Comparison of ENCODE assay signal across 10 mouse cellular contexts in genomic region chr3:84059676-84060075, GRCm38 (mm10). TPM values are rescaled to one million over a fixed set of nuclear protein-coding genes. Genes with fewer than 3 reads are reported as not detected.
DNase-seq lines count a peak whose midpoint lies in the region; ATAC-seq lines count a peak whose summit lies in the region.
"Had no signal": no experiment of that assay in that cellular context is flagged by ENCODE, and none has a peak within 500 bp of the region (broad histone marks: within the 10 kb centered on the region; RNA-seq: fewer than 3 reads in every experiment).

No protein-coding gene starts in this region.

- no peak overlapping the region for H3K9ac ChIP-seq in heart, embryonic 12.5 days
- H3K9ac ChIP-seq in lung, embryonic 15.5 days = no peak overlapping the region
- no peak overlapping the region for H3K9ac ChIP-seq in embryonic facial prominence, embryonic 13.5 days
- no peak overlapping the region for H3K9ac ChIP-seq in neural tube, embryonic 14.5 days (replicated peaks; ENCODE audit: low read depth, low read length)
- H3K9ac ChIP-seq in midbrain, embryonic 13.5 days (replicated peaks) = no peak overlapping the region

- no peaks in the 10 kb centered on the region for H3K36me3 ChIP-seq in heart, embryonic 12.5 days
- no peaks in the 10 kb centered on the region for H3K36me3 ChIP-seq in lung, embryonic 15.5 days
- no peaks in the 10 kb centered on the region for H3K36me3 ChIP-seq in embryonic facial prominence, embryonic 13.5 days
- H3K36me3 ChIP-seq in neural tube, embryonic 14.5 days (ENCODE audit: control insufficient read depth, insufficient read depth, low read length) = no peaks in the 10 kb centered on the region
- no peaks in the 10 kb centered on the region for H3K36me3 ChIP-seq in midbrain, embryonic 13.5 days
- H3K36me3 ChIP-seq: hindbrain, embryonic 10.5 days had no signal

- no peak for DNase-seq in heart, postnatal 36 days
- DNase-seq in lung, postnatal 14 days = no peak
- DNase-seq: cerebellum, postnatal 25 days had no signal

- H3K4me2 ChIP-seq in heart, embryonic 12.5 days = no peak overlapping the region
- H3K4me2 ChIP-seq in lung, embryonic 15.5 days = peak overlapping the region; percentile 2; the same call in 1 of the 2 replicates
- H3K4me2 ChIP-seq in embryonic facial prominence, embryonic 13.5 days = peak overlapping the region; percentile 45
- H3K4me2 ChIP-seq in neural tube, embryonic 14.5 days (ENCODE audit: low read depth, low read length) = no peak overlapping the region
- no peak overlapping the region for H3K4me2 ChIP-seq in midbrain, embryonic 13.5 days (replicated peaks)

- WGBS in heart, embryonic 12.5 days = 41% methylated on average over 4 of the region's 4 CpGs
- 35% methylated on average over 4 of the region's 4 CpGs for WGBS in lung, embryonic 15.5 days
- WGBS in embryonic facial prominence, embryonic 13.5 days = 6% methylated on average over 4 of the region's 4 CpGs
- 71% methylated on average over 4 of the region's 4 CpGs for WGBS in neural tube, embryonic 14.5 days
- 79% methylated on average over 4 of the region's 4 CpGs for WGBS in midbrain, embryonic 13.5 days

- H3K9me3 ChIP-seq in heart, embryonic 12.5 days (replicated peaks) = 0 out of 2 replicates have a peak, but pooled peaks cover 2% of the 10 kb centered on the region
- no peaks in the 10 kb centered on the region for H3K9me3 ChIP-seq in lung, embryonic 15.5 days
- no peaks in the 10 kb centered on the region for H3K9me3 ChIP-seq in embryonic facial prominence, embryonic 13.5 days
- H3K9me3 ChIP-seq in neural tube, embryonic 14.5 days (ENCODE audit: control insufficient read depth, low read length) = no peaks in the 10 kb centered on the region
- no peaks in the 10 kb centered on the region for H3K9me3 ChIP-seq in midbrain, embryonic 13.5 days

- intact Hi-C loops in heart, postnatal 36 days (cut with DNase I) = no loop called here

- 0 out of 2 replicates have a peak overlapping the region, but pooled peaks have one; percentile 7 for H3K27ac ChIP-seq in heart, embryonic 12.5 days (ENCODE audit: poor library complexity, severe bottlenecking)
- peak overlapping the region; percentile 22 for H3K27ac ChIP-seq in lung, embryonic 15.5 days
- peak overlapping the region; percentile 82 for H3K27ac ChIP-seq in embryonic facial prominence, embryonic 13.5 days
- peak overlapping the region; percentile 40; the same call in 1 of the 2 replicates for H3K27ac ChIP-seq in neural tube, embryonic 14.5 days (ENCODE audit: low read depth, low read length)
- H3K27ac ChIP-seq in midbrain, embryonic 13.5 days = no peak overlapping the region
- H3K27ac ChIP-seq: hindbrain, embryonic 10.5 days had no signal

- no peaks in the 10 kb centered on the region for H3K27me3 ChIP-seq in heart, embryonic 12.5 days (replicated peaks)
- no peaks in the 10 kb centered on the region for H3K27me3 ChIP-seq in lung, embryonic 15.5 days
- H3K27me3 ChIP-seq in embryonic facial prominence, embryonic 13.5 days = no peaks in the 10 kb centered on the region
- H3K27me3 ChIP-seq in neural tube, embryonic 14.5 days (ENCODE audit: control insufficient read depth, insufficient read depth, low read length) = no peaks in the 10 kb centered on the region
- H3K27me3 ChIP-seq in midbrain, embryonic 13.5 days = no peaks in the 10 kb centered on the region

- H3K4me3 ChIP-seq in heart, embryonic 12.5 days = no peak overlapping the region
- H3K4me3 ChIP-seq in lung, embryonic 15.5 days = no peak overlapping the region
- no peak overlapping the region for H3K4me3 ChIP-seq in embryonic facial prominence, embryonic 13.5 days
- no peak overlapping the region for H3K4me3 ChIP-seq in neural tube, embryonic 14.5 days (ENCODE audit: low read depth, low read length)
- H3K4me3 ChIP-seq in midbrain, embryonic 13.5 days (replicated peaks) = no peak overlapping the region
- H3K4me3 ChIP-seq: hindbrain, embryonic 10.5 days had no signal

- peaks cover 21% of the 10 kb centered on the region for H3K4me1 ChIP-seq in heart, embryonic 12.5 days (replicated peaks)
- H3K4me1 ChIP-seq in lung, embryonic 15.5 days = peaks cover 17% of the 10 kb centered on the region; the same call in 1 of the 2 replicates
- peaks cover 17% of the 10 kb centered on the region for H3K4me1 ChIP-seq in embryonic facial prominence, embryonic 13.5 days
- no peaks in the 10 kb centered on the region for H3K4me1 ChIP-seq in neural tube, embryonic 14.5 days (ENCODE audit: control insufficient read depth, insufficient read depth, low read length)
- H3K4me1 ChIP-seq in midbrain, embryonic 13.5 days (replicated peaks) = 0 out of 2 replicates have a peak, but pooled peaks cover 6% of the 10 kb centered on the region

- no peak for ATAC-seq in heart, embryonic 12.5 days (ENCODE audit: insufficient number of reproducible peaks, low FRiP score)
- ATAC-seq in lung, embryonic 15.5 days (ENCODE audit: borderline replicate concordance, extremely low read depth, low FRiP score, low TSS enrichment) = peak; percentile 78; the same call in 1 of the 2 replicates
- no peak for ATAC-seq in embryonic facial prominence, embryonic 13.5 days (ENCODE audit: insufficient number of reproducible peaks, insufficient read depth, low FRiP score, low TSS enrichment, low read depth)
- no peak for ATAC-seq in neural tube, embryonic 14.5 days (ENCODE audit: low read depth)
- no peak for ATAC-seq in frontal cortex, adult (ENCODE audit: low TSS enrichment)
- no peak for ATAC-seq in midbrain, embryonic 13.5 days

RNA-seq across cellular contexts. Expression of gene Tmem131l, which starts 19.7 kb away (rescaled TPM):
- 26.9 and 27.4 TPM in 2 replicates for polyA plus RNA-seq in heart, embryonic 12.5 days (2016; fragmentation: Nextera tagmentation; extraction: Ambion mirVana)
- total RNA-seq in heart, postnatal 36 days (2021) = 10 to 100 TPM; 25.5 to 26.1 TPM
- 41.6 and 55.9 TPM in 2 replicates for polyA plus RNA-seq in lung, embryonic 15.5 days (2015; fragmentation: Nextera tagmentation; extraction: Ambion mirVana)
- 65.7 and 67.4 TPM in 2 replicates for polyA plus RNA-seq in embryonic facial prominence, embryonic 13.5 days (2015; fragmentation: Nextera tagmentation; extraction: Ambion mirVana)
- polyA plus RNA-seq in neural tube, embryonic 14.5 days (2014; fragmentation: Nextera tagmentation; extraction: Ambion mirVana) = 63.6 and 71.4 TPM in 2 replicates
- 81.1 and 91.8 TPM in 2 replicates for polyA plus RNA-seq in midbrain, embryonic 13.5 days (2015; fragmentation: Nextera tagmentation; extraction: Ambion mirVana)

Comparison
In these comparisons a context has a peak if more than half of its experiments do, and no peak if none do; other contexts are left out.
1. H3K4me2 ChIP-seq: peak in lung, embryonic 15.5 days (single experiment) and embryonic facial prominence, embryonic 13.5 days (single experiment); none in heart, embryonic 12.5 days (single experiment), neural tube, embryonic 14.5 days (single experiment) and midbrain, embryonic 13.5 days (single experiment).